Mouse (Mus musculus) C2C12 (cell line): ENCODE data around the gene Dgka.

Experiments used
- CTCF ChIP-seq: IDR thresholded peaks from one replicate; pipeline ENCODE4 v1.5.1; 2011; ENCODE audit not compliant: control insufficient read depth, insufficient read depth, insufficient read length
- MAX ChIP-seq: IDR thresholded peaks from one replicate; pipeline ENCODE4 v1.6.1; 2011; ENCODE audit warnings: mild to moderate bottlenecking, control low read depth

DNA sequence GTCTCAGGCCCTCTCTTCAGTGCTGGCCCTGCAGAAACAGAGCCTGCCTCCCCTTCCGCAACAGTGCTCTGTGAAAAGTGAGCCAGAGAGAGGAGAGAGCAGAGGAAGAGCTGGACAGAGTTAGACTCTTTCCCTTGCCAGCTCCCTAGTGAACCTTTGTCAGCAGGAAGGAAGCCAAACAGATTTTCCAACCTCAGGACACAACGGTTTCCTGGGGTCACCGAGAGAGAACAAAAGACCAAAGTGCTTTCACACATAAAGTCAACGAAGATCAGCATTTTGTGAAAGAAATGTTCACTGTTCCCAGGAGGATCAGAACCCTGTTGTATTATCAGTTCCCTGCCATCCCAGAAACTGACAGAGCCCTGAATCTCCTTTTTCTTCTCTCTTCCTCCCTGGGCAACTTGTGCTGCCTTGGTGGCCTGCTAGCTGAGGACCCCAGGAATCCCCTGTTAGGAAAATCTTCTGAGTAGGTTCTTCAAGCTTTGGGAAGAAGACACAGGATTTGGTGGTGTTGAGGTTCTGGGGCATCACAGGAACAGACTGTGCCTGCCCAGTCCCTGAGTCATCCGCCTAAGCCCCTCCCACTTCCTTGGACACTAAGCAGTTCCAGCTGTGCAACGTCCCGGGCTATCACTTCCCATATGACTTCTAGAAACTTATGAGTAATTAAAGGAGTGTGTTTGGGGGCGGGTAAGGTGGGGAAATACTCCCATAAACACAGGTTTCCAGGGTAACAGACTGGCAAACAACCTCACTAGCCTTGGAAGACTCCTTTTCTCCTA, 34.5 kb upstream of the Dgka start:
- TF ChIP-seq MAX, result no peak
- no peak for TF ChIP-seq CTCF
